Mouse (Mus musculus): ENCODE measurements around the gene Vmn2r84. TPM values are rescaled to one million over a fixed set of nuclear protein-coding genes. Genes with fewer than 3 reads are reported as not detected.

Gene Vmn2r84
- not detected for polyA plus RNA-seq (2014; fragmentation: Illumina TruSeq; extraction: RNeasy Lipid Tissue Mini Kit (QIAGEN cat#74804); ENCODE audit: low read depth, low replicate concordance)

DNA sequence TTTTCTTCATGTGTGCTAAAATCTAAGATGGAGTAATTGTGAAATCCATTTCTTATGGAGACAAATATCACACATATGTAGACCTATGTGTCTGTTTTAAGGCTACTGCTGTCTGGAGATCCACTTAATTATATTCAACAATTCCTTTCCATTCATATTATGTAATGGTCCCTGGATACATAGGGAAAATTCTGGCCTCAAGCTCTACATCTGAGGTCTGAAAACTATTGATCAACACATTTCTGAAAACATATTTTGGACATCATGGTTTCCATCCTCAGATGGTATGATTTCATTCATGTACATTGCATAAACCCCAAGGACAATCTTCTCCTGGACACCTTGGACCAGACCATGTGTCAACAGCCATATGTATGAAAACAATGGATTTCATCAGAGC is at the start of gene Vmn2r84:
TSS of gene Vmn2r84 (minus strand) at position 101 of the 400 bp plus-strand sequence.

DNA sequence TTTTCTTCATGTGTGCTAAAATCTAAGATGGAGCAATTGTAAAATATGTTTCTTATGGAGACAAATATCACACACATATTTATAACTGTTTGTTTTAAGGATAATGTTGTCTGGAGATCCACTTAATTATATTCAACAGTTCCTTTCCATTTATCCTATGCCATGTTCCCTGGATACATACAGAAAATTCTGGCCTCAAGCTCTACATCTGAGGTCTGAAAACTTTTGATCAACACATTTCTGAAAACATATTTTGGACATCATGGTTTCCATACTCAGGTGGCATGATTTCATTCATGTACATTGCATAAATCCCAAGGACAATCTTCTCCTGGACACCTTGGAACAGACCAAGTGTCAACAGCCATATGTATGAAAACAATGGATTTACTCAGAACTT is 35.5 kb upstream of the Vmn2r84 start, which contains the start of gene Vmn2r85:
TSS of gene Vmn2r85 (minus strand) at position 101 of the 400 bp plus-strand sequence.

Other genes with a start within 250 kb of the Vmn2r84 start
- gene Olfr825, start 227.6 kb downstream of the Vmn2r84 start, polyA plus RNA-seq (2014; fragmentation: Illumina TruSeq; extraction: RNeasy Lipid Tissue Mini Kit (QIAGEN cat#74804); ENCODE audit: low read depth, low replicate concordance) = not detected
- not detected for gene Olfr826, start 210.1 kb downstream of the Vmn2r84 start, polyA plus RNA-seq (2014; fragmentation: Illumina TruSeq; extraction: RNeasy Lipid Tissue Mini Kit (QIAGEN cat#74804); ENCODE audit: low read depth, low replicate concordance)
- gene Olfr827, start 179.9 kb downstream of the Vmn2r84 start, polyA plus RNA-seq (2014; fragmentation: Illumina TruSeq; extraction: RNeasy Lipid Tissue Mini Kit (QIAGEN cat#74804); ENCODE audit: low read depth, low replicate concordance) = not detected
- gene Neurod4, start 114.1 kb downstream of the Vmn2r84 start, polyA plus RNA-seq (2014; fragmentation: Illumina TruSeq; extraction: RNeasy Lipid Tissue Mini Kit (QIAGEN cat#74804); ENCODE audit: low read depth, low replicate concordance) = not detected
- gene Tespa1, start 71.5 kb downstream of the Vmn2r84 start, polyA plus RNA-seq (2014; fragmentation: Illumina TruSeq; extraction: RNeasy Lipid Tissue Mini Kit (QIAGEN cat#74804); ENCODE audit: low read depth, low replicate concordance) = not detected
- not detected for gene Vmn2r85, start 35.4 kb upstream of the Vmn2r84 start, polyA plus RNA-seq (2014; fragmentation: Illumina TruSeq; extraction: RNeasy Lipid Tissue Mini Kit (QIAGEN cat#74804); ENCODE audit: low read depth, low replicate concordance)
- gene Vmn2r86, start 61.7 kb upstream of the Vmn2r84 start, polyA plus RNA-seq (2014; fragmentation: Illumina TruSeq; extraction: RNeasy Lipid Tissue Mini Kit (QIAGEN cat#74804); ENCODE audit: low read depth, low replicate concordance) = not detected
- gene Vmn2r87, start 103.1 kb upstream of the Vmn2r84 start, polyA plus RNA-seq (2014; fragmentation: Illumina TruSeq; extraction: RNeasy Lipid Tissue Mini Kit (QIAGEN cat#74804); ENCODE audit: low read depth, low replicate concordance) = not detected

Data from kidney, adult 10 weeks (tissue).